Mouse (Mus musculus) erythroblast, embryonic 14.5 days (primary cell): ENCODE data around the gene Slc43a1. TPM values are rescaled to one million over a fixed set of nuclear protein-coding genes. Genes with fewer than 3 reads are reported as not detected.

Source experiments
- H3K27me3 ChIP-seq: 2 replicates; pipeline ENCODE4 v1.6.1; 2012; ENCODE audit warnings: inconsistent platforms; ENCODE audit not compliant: control insufficient read depth
- H3K36me3 ChIP-seq: 2 replicates; pipeline ENCODE4 v1.6.1; 2012; ENCODE audit warnings: mild to moderate bottlenecking, inconsistent platforms; ENCODE audit not compliant: control insufficient read depth
- H3K4me1 ChIP-seq: 2 replicates; pipeline ENCODE4 v1.6.1; 2012; ENCODE audit warnings: inconsistent platforms; ENCODE audit not compliant: control insufficient read depth
- H3K4me3 ChIP-seq: replicated peaks from 2 replicates; pipeline ENCODE3; 2012; ENCODE audit warnings: moderate library complexity, mild to moderate bottlenecking, inconsistent platforms
- H3K9me3 ChIP-seq: 2 replicates; pipeline ENCODE4 v1.6.1; 2012; ENCODE audit warnings: low read length, inconsistent platforms, mixed read lengths; ENCODE audit not compliant: control insufficient read depth
- GATA1 ChIP-seq: IDR thresholded peaks from 2 replicates; pipeline ENCODE4 v1.6.1; 2012; ENCODE audit warnings: low read length, inconsistent platforms, mixed read lengths
- TAL1 ChIP-seq: IDR thresholded peaks from 3 replicates; pipeline ENCODE4 v1.6.1; 2012; ENCODE audit warnings: low read length, inconsistent platforms, mixed read lengths
- polyA plus RNA-seq: library from polyadenylated mRNA; stranded (reverse); fragments of >175 nt; gene quantifications from 2 replicates; pipeline ENCODE4 v1.2.3, GENCODE M21; 2012

Slc43a1 gene
- polyA plus RNA-seq, 1 experiment, result 29.2 TPM

DNA sequence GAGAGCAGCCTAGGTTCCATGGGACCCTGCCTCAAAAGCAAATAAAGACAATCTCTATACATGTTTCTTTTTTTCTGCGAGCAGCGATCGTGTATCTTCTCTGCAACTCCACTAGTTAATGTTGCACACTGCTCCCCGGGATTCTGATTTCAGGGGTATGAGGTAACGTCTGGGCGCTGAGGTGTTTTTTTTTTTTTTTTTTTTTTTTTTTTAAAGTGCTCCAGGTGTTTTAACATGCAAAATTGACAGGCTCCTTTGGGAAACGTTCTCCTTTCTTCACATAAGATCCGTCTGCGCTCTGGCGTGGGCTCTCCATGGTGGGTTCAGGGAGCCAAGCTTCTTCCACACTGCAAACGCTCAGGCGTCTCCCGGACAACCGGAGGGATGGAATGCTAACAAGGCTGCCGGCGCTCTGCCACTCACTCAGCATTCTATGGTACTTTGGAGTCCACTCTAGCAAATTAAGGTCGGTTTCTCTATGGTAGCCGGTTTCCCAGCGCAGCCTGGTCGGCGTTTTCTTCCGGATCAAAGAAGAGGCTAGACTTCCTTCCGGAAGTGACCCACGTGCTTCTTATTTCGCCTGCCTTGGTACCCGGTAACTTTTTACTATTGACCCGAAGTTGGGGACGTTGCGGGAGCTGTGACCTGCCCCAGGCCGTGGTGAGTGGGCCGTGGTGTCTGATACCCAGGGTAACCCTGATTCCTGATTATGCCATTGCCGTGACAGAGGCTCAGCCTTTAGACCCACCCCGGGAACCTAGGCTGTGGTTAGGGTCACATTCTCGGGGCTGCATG is 12.0 kb upstream of the Slc43a1 start, which contains the start of gene Timm10:
TSS of gene Timm10 (plus strand) at position 510 of the 795 bp plus-strand sequence.
- no peak for TF ChIP-seq TAL1
- TF ChIP-seq GATA1, result no peak
- Histone ChIP-seq H3K36me3 (peaks cover 35% of the 10 kb centered on the region), H3K27me3 (peaks cover 37% of the 10 kb centered on the region), H3K9me3 (peaks cover 4% of the 10 kb centered on the region), H3K4me3 (peak within 1 kb of the TSS; percentile 88), H3K4me1 (peaks cover 78% of the 10 kb centered on the region)

DNA sequence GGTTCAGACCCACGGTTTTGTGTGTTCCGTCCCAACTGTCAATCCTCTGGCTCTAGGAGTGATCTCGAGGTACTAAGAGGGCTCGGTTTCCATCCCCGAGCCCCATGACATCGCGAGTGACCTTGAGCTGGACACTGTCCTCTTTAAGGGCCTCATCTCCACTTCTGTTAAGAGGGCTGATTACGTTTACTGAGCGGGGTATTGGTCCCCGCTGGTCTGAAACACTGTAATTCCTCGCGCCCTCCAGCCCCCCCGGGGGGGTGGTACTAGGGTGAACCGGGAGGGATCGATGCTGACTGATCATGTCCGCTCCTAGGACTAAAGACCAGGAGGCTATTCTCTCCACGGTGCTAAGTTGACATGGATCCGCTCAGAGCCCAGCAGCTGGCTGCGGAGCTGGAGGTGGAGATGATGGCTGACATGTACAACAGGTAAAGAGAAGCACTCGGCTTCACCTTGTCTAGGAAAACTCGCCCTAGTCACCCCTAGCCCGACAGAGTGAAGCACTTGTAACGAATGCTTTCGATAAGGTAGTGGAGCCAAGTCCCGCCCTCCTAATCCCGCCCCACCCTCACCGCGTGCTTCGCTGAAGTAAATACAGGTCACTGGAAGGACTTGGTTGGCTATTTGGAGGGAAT is 11.2 kb upstream of the Slc43a1 start:
- peaks cover 40% of the 10 kb centered on the region for H3K36me3 ChIP-seq
- peaks cover 78% of the 10 kb centered on the region for H3K4me1 ChIP-seq
- TF ChIP-seq GATA1, result peak; percentile 46
- no peak for TF ChIP-seq TAL1
- peak overlapping the region; percentile 88 for H3K4me3 ChIP-seq
- peaks cover 30% of the 10 kb centered on the region for H3K27me3 ChIP-seq
- peaks cover 4% of the 10 kb centered on the region for H3K9me3 ChIP-seq

DNA sequence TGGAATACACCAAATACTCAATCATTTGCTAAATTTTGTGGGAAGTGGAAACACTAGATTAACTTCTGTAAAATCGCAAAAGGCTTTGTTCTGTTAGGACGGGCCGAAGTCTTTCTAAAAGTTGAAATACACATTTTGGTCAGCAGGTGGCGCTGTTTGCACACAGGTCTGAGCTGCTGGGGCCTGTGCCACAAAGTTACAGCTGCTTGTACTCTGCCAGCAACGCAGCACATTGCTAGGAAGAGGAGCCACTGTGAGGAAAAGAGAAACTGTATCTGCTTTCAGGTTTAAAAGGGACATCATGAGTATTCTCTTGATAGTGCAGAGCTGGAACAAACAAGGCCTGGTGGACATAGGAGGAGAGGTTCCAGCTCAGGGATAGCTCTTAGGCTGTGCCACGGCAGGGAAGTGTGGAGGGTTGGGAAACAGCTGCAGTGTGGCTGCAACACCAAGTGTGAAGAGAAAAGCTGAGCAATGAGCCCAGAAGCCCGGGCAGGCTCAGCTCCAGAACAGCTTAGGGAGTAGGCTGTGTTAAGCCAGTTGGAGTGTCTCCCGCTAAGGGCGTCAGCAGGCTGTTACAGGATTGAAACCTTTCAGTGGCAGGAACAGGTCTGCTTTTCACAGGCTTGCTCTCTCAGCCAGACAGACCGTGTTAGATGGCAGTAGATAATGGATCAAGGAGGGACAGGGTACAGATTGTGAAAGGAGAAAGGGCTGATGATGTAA is 6.8 kb upstream of the Slc43a1 start:
- Histone ChIP-seq H3K4me3 (no peak overlapping the region), H3K9me3 (peaks cover 6% of the 10 kb centered on the region), H3K27me3 (peaks cover 10% of the 10 kb centered on the region), H3K4me1 (peaks cover 64% of the 10 kb centered on the region), H3K36me3 (peaks cover 42% of the 10 kb centered on the region)
- TF ChIP-seq GATA1, result no peak
- no peak for TF ChIP-seq TAL1

DNA sequence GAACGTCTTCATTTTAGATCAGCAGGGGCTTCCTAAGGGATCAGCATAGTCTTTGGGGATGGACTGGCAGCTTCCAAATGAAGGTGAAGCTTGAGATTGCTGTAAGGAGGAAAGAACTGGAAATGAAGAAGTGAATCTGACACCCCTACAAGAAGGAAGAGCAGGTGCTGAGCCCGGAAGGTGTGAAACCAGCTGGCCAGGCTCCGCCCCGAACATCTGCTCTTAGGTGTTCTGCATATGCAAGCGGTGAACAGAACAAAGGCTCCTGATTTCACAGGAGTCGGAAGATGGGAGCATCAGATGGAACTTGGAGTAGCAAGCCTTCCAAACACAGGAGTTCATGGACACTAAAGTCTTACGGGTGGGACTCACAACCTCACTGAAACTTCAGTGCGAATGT is 1.5 kb upstream of the Slc43a1 start:
- no peak for TF ChIP-seq GATA1
- no peak for TF ChIP-seq TAL1
- peaks cover 2% of the 10 kb centered on the region for H3K9me3 ChIP-seq
- H3K4me1 ChIP-seq, result peaks cover 48% of the 10 kb centered on the region
- H3K36me3 ChIP-seq, result peaks cover 29% of the 10 kb centered on the region
- no peak overlapping the region for H3K4me3 ChIP-seq
- peaks cover 21% of the 10 kb centered on the region for H3K27me3 ChIP-seq

DNA sequence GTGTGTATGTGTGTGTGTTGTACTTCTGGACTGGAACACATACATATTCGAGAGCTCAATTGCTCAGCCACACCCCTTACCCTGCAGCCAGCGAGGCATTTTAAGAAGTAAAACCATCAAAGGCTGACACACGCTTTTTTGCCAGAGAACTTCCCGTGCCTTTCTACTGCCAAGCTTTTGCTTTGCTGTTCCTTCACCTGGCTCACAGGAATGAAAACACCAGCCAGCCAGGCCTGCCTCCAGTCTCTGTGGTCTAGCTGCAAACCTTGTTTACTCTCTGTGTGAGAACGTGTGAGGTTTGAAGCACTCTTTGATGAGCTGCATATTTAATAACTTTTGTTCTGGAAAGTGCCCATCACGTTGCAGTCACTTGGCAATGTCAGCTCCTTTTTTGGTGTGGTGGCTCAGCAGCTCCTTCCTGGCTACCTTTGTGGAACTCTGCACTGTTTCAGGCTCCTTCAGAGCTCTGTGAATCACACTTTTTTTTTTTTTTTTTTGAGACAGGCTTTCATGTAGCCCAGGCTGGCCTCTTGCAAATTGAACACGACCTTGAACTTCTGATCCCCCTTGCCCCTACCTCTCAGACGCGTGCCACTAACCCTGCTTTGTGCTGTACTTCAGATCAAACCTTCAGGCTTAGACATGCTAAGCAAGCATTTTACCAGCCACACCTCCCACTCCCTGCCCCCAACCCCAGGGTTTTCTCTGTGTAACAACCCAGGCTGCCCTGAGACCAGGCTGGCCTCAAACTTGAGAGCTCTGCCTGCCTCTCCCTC is 645 bp upstream of the Slc43a1 start:
- TF ChIP-seq TAL1, result no peak
- Histone ChIP-seq H3K36me3 (peaks cover 37% of the 10 kb centered on the region), H3K27me3 (peaks cover 21% of the 10 kb centered on the region), H3K4me1 (peaks cover 46% of the 10 kb centered on the region), H3K4me3 (peak overlapping the region; percentile 74), H3K9me3 (peaks cover 2% of the 10 kb centered on the region)

DNA sequence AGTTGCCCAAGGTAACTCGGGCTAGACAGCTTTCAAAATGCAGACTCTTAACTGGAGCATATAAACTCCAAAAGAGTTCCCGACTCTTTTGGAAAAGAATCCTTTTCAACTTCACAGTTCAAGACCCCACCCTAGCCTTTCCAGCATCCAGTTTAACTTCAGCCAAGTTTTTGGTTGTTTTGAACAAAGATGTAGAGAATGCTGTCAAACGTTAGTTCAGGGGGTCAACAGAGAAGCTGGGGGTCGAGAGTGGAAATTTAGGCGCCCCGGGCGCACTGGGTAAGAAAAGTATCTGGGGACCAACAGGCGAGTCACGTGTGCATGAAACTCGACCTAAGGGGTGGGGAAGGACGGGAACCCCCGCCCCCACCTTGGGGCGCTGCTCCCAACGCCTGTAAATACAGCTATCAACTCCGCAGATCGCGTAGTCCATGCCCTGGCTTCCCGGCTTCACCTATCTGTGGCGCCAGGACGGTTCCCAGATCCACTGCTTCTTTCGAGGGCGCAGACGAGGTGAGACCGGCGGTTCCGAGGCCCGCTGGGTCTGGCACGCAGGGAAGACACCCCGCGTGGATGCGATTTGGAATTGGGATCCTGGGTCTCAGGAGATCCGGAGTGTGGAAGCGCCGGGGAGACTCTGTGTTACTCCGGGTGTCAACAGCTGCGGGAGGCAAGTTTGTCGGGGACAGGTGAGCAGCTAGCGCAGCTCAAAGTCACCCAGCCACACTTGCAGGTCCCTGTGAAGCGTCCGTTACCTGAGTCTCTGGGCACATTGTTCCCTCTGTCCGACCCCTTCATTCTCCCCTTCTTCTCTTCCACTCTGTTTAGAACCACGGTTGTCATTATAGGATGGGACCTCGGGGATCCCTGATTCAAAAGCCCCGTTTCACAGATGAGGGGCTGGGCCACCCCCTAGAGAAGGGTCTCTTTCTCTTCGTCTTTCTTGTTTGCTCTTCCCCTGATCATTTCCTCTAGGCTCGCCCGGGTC is 637 bp downstream of the Slc43a1 start:
- Histone ChIP-seq H3K9me3 (peaks cover 2% of the 10 kb centered on the region), H3K4me3 (peak overlapping the region; percentile 74), H3K36me3 (peaks cover 48% of the 10 kb centered on the region), H3K4me1 (peaks cover 51% of the 10 kb centered on the region), H3K27me3 (peaks cover 21% of the 10 kb centered on the region)
- TF ChIP-seq TAL1 (no peak), GATA1 (peak; percentile 93)

DNA sequence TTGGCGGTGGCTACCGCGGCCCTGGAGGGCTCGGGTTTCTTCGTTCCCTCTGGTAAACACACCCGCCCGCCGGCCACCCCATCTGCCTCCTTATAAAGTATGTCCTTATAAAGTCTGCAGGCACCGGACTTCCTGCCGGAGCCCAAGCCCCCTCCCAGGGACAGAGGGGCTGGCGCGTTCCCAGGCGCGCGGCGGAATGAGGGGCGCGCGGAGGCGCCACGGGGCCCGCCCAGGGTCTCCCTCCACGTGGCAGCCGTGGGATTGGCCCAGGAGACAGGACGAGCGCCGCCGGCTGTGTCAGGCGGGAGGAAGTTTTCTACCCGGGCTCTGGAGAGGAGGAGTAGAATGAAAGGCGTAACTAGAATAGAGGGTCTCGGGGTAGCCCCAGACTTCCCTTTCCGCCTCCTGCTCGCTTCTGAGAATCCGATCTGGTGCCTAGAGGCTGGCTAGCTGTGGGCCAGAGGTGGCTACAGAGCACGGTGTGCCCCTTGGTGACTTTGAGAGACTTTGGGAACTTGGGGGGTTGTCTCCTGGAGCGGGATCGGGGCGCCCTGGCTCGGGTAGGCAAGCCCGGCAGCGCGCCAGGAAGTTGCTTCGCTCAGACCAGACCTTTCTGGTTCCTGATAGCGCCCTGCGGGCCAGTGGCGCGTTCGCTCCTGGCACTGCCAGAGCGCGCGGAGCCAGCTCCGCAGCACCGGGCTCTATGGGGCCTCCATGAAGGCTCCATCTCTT is 1.5 kb downstream of the Slc43a1 start:
- peak overlapping the region; percentile 74 for H3K4me3 ChIP-seq
- peaks cover 58% of the 10 kb centered on the region for H3K4me1 ChIP-seq
- H3K27me3 ChIP-seq, result peaks cover 19% of the 10 kb centered on the region
- H3K9me3 ChIP-seq, result peaks cover 2% of the 10 kb centered on the region
- H3K36me3 ChIP-seq, result peaks cover 57% of the 10 kb centered on the region
- TF ChIP-seq GATA1 (no peak), TAL1 (no peak)
